Mouse (Mus musculus) A20 (cell line): ENCODE data around the gene Gdap1l1.

Experiments
- DNase-seq: peaks from one replicate; pipeline ENCODE4 v3.0.0-alpha.2; 2011; ENCODE audit warnings: low read depth, low spot score

Gdap1l1 gene

DNA sequence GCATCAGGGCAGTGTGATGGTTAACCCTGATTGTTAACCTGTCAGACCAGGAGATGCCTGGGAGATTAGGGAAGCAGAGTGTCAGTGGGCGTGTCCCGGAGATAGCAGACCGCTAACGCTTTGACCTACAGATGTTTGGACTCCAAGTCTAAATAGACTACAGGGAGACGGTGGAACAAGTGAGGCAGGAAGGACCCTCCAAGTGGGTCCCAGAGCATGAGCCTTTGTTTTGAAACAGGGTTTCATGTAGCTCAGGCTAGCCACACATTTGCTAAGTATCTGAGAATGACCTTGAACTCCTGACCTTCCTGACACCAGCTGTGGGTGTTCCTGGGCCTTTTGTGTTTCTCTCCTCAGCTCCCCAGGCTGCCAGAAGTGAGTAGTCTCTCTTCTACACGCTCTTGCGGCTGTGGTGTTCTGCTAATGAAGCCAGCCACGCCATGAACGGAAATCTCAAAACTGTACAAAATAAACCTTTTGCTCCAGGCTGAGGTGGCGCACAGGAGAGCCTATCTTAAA, 25.0 kb downstream of the Gdap1l1 start:
- DNase-seq, result no peak

DNA sequence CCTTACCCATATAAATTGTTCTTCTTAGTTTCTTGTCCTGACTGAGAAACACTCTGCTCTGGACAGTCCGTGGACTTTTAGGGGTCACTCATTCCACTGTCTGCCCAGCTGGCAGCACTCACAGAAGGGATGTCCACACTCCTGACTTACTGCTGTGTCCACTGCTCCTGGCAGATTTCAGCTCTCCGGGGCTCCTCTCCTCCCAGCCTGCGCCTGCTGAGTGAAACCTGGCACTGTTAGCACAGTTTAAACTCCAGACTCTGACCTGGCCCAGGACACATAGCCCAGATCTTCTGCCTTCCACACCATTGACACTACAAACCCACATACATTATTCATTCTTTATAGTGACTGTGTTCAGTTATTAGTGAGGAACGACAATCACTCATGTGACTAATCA, 25.7 kb downstream of the Gdap1l1 start:
- no peak for DNase-seq

DNA sequence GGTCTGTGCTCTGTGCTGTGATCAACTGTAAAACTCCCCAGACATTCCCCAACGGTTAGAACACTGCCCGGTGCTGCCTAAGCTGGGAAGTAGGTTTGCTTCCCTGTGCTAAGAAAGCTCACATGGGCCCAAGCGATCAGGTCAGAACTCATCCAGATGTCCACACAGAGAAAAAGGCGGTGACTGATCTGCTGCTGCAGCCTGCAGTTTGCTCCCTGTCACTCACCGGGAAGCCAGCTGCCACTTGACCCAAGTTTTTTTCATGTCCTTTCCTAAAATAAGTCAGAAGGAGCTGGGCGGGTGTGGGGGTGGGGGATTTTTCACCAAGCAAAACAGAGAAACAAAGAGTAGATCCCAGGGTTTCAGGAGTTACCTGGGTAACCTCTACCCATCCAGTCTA, 26.3 kb downstream of the Gdap1l1 start:
- DNase-seq, result no peak

DNA sequence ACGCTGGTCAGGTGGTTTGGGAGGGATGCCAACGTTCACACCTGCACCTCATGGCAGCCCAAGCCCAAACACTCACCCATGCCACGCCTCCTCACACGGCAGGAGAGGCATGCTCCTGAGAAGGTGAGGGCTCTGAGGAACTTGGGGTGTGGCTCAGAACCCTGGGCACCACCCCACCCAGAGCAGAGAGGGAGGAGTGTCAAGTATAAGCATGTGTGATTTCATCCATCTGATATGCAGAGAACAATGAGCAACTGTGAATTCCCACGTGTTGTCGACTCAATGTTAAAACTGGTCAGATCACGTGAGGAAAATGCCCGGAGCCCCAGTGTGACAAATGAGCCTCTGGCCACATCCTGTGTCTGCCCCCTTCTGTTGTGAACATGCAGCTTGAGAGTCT, 28.5 kb downstream of the Gdap1l1 start:
- DNase-seq, result no peak

DNA sequence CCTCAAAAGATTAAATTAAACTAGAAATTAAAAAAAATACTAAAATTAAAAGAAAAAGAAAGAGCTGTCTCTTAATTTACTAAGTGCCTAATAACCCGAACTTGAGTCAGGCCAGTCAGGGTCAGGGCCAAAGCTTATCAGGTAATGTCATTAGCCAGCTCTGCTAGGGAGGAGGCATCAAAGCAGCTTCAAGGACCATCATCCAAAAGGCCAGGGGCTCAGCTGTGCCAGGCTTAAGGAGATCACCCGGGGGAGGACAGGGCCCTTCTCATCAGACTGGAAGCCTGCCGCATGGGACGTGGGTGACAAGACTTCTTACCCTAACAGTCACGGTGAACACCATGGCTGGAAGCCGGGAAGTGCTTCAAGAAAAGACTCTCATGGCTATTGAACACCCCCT, 29.3 kb downstream of the Gdap1l1 start:
- no peak for DNase-seq

DNA sequence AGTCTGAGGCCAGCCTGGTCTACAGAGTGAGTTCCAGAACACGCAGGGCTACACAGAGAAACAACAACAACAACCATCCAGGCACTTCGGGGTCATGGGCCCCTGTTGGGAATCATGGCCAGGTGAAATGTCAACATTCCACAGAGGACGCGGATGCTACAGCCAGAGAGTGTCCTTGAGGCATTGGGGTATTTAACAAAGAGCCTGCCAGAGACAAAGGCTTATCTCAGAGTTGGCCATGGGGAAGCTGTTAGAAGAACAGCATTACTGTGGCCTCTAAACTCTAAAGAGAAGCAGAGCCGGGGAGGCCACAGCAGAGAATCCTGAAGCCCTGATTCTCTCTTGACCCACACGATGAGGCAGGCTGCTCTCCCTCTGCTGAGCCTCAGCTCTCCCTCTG, 30.6 kb downstream of the Gdap1l1 start:
- no peak for DNase-seq

DNA sequence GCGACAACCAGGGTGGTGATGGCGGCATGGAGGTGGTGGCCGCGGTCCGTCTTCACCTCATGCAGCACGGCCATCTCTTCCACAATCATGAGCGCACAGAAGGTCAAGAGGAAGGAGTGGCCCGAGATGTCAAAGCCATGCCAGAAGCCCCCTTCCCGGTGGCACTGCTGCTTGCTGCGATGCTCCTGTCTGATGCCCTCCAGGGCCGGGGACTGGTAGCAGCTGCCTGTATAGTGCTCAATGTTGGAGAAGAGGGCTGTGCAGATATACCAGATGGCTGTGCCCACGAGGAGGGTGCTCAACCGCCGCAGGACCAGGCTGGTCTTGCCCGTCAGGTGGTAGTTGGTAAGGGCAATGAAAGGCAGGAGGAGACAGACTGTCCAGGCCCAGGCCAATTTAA, 31.4 kb downstream of the Gdap1l1 start:
- DNase-seq, result no peak

DNA sequence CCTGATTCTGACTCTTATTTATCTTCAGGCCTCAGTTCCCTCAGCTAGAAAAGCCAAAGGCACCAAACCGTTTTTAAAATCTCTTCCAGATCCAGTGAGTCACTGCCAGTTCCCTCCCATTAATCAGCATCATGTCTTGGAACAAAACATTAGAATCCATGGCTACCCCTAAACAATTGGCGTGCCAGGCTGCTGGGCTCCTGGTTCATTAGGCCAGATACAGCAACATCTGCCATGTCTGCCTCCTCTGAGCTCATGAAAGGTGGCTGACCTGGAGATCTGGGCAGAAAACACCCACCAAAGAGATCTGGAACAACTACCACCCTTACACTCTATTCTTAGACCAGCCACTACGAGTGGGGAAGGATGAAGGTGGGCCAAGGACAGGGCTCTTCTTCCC, 32.9 kb downstream of the Gdap1l1 start:
- DNase-seq, result no peak

DNA sequence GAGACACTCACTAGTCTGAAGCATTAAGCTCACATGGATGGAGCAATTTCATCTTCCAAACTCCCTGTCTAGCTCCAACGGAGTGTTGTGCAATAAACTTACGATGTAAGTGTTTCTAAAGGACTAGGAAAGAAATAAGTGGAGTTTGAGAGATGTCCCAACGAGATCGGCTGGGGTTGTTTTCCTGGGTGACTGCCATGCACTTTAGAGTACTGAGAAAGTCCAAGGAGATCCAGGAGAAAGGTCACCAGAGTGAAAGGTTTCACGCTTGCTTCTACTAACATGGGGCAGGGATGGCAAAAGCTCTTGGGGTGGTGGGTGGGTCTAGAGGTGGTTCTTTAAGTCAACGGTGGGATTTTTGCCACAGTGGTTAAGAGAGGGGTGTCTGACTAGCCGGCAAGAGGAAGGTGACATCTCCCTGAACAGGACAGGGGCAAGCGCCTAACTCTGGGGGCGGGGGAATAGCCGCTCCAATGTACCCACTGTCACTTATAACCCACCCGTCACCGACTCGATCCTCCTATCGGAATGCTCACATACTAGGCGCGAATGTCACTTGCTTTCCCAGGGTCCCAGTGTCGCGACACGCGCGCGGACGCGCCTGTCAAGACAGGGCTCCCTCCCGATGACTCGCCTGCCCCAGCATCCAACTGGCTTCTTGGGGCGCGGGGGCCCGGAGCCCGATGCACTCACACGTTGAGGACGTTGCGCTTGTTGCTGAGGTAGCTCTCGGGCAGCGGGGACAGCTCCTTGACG, 33.6 kb downstream of the Gdap1l1 start:
- DNase-seq, result no peak

DNA sequence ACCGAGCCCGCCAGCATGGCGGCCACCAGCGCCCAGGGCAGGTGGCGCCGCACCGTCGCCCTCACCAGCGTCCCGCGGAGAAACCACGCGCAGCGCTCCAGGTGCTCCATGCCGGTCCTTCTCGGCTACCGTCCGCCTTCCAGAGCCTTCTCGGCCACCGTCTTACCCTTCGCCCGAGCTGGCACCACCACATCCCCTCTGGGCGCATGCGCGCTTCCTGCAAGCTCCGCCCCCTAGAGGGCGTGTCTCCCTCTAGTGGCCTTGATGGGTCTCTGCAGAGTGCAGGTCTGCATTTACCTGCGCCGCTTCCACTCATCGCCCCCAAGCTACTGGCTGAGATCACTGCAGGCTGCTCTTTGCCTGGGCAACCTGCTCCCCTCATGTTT, 34.2 kb downstream of the Gdap1l1 start, which contains the start of gene Fitm2:
Fitm2 (minus strand) TSS at position 164 of the 386 bp plus-strand sequence.
- DNase-seq, result peak; percentile 99

DNA sequence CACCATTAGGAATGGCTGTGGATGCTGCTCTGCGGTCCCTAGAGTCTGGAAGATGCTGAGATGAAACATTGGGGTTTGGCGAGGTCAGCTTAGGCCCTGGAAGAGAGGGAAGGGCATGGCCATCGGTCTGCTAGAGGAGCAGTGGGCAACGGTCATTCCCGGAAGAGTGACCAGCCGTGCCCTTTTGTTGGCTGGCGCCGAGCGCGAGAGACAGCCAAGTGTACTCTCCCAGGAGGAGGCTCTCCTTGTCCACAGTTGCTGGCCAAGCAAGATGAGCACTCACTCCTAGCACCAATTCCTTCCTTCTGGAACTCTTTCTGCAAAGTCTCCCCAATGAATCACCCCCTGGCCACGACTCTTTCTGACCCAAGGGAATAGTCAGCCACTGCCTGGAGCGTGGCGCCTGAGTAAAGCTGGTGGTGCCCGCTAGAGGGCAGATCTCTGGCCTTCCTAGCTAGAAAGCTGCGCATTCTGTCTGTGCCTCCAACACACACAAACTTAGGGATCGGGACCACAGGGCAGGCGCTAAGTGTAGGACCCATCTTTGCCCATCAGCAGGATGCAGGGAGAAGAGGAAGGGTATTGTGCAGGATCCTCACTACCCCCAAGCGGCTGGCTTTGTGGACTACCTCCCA, 42.0 kb downstream of the Gdap1l1 start:
- no peak for DNase-seq

DNA sequence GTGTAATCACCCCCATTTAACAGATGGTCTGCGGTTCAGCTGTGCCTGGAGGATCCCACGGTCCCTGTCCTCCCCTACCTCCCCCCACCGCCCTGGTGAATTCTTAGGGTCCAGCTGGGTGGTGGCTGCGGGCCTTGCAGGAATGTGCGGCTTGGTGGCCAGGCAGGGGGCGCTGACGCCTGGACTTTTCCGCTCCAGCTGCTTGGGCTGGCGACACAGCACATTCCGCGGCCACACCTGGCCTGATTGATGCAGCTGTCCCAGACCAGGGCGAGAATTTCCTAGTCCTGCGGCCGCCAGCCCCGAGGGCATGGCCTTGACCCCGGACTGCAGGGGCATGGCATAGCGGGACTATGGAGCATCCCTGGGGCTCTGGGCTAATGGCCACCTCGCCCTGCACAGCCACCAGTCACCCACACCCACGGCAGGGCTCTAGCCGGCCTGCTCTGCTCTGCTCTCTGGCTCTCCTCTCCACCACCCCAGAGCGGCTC, 43.3 kb downstream of the Gdap1l1 start:
- DNase-seq, result no peak

DNA sequence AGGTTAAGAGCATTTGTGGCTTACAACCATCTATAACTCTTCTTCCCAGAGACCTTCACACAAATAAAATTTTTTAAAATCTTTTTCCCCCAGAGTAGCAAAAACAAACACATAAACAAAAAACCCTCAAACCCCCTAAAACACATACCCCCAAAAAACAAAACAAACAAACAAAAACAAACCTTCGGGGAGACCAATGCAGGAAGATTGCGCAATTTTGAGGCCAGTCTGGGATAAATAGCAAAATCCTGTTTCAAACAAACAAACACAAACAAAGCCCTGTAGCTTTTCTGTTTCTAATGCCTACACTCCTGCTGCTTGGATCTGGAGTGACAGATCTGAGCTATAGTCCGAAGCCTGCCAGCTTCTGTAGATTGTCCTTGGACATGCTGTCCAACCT, 49.1 kb downstream of the Gdap1l1 start:
- no peak for DNase-seq

DNA sequence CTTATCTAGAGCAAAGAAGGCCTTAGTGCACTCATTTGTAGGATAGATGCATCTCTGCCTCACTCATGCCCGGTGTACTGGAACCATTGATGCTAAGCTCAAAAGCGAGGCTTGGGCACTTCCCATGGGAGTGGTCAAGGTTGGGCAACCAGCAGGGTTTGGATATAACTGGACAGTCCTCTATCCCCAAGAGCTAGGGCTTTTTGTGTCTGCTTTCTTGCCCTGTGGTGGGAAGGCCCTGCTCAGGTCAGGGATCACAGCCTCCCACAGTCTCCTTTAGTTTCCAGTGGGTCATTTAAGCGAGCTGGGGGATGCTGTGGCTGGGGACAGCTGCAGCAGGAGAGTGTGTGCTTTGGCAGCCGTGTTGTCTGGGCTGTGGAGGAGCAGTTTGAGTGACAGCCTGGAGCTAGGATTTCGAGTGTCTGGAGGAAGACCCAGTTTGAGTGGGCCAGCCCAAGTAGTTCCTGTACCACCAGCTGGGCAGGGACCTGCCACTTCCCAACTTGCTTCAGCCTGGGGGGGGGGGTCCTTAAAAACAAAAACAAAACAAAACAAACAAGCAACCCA, 51.5 kb downstream of the Gdap1l1 start:
- no peak for DNase-seq

DNA sequence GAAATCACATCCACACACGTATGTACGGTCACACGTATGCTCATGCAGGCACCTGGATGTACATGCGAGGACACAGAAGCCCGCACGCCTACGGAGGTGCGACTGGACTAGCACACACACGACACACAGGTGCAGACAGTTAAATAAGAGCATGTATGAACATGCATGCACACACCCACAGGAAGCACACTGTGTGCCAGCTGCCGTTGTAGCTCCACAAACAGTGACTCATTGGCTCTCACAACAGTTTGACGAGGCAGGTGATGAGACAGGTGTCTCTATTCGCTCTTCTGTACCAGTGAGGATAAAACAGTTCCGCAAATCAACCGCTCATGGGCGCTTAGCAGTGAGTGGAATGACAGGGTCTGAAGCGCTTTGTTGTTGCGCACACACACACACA, 52.4 kb downstream of the Gdap1l1 start:
- DNase-seq, result no peak

DNA sequence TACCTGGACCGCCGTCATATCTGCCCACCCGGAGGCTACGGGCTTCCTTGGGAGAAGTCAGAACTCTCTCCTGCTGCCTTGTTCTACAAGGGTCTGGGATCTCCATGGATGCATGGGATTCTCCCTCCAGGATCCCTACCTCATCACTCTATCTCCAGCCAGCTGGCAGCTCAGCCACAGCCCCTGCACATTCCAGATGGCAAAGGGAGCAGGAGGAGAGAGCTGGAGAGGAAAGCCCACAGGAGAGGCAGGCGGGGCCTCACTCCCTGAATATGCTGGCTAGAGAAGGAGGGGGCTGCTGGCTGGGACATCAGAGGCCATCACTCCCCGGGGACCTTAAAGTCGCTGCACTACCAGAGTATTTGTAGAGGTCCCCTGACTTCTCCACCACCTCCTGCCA, 53.1 kb downstream of the Gdap1l1 start:
- no peak for DNase-seq

DNA sequence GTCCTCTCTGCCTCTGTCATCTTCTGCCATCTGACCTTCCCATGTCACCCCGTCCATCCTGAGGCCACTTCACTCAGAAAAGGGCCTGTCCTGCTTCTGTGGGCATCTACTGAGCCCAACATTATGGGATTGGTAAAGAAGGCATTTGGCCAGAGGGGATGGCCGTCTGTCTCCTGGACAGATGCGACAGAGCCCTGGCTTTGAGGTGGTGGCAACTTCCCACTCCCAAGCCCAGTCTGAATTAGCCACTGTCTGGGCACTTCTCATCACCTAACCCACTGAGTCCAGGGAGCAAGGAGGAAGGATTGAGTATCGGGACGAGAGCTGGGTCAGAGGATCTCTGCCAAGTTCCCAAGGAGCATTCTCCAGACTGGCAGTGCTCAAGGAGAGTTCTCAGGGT, 53.7 kb downstream of the Gdap1l1 start, which contains the start of gene R3hdml:
R3hdml (plus strand) TSS at position 301 of the 400 bp plus-strand sequence.
- no peak for DNase-seq

DNA sequence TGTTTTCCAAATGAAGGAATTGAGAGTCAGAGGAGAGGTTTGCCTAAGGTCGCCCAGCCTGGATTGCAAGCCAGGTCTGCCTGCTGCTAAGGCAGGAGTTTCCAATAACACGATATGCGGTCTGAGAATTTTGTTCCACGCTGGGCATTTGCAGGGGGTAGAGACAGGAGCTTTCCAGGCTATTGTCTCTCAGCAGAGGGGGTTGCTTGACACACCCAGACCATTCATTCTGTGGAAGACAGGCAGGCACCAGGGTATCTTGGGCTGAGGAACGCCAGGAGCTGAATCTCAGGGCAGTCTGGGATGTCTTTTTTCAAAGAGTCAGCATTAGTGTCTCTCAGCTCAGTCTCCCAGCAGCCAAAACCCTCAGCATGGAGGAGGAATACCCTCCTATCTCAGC, 54.8 kb downstream of the Gdap1l1 start:
- no peak for DNase-seq

DNA sequence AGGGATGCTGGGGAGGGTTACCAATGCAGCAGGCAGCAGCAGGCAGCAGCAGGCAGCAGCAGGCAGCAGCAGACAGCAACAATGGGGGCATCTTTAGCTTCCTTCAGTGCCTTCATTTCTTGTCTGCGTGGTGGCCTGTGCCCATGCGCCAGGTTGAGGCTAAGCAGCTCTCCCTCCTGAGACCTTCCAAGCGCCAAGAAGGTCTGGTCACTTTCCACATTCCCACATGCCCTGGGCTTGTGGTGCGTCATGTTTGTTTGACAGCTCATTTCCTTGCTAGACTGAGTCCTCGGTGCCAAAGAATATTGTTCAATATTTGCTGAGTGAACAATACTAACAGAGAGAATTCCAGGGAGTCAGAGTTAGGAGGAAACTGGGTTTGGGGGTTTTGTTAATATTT, 55.7 kb downstream of the Gdap1l1 start:
- no peak for DNase-seq

DNA sequence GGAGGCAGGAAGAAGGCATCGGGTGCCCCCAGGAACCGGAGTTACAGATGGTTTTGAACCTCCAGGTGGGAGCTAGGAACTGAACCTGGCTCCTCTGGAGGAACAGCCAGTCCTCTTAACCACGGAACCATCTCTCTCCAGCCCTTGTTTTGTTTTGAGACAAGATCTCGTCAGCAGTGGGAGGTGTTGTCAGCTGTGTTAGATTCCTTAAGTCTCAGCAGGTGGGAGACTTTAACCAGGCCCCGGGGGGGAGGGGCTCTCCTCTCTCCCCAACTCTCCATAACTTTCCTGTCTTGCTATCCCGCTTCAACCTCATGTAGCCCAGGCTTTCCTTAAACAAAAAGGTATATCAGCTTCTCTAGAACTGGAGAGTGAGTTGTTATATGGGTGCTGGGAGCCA, 56.2 kb downstream of the Gdap1l1 start:
- no peak for DNase-seq

DNA sequence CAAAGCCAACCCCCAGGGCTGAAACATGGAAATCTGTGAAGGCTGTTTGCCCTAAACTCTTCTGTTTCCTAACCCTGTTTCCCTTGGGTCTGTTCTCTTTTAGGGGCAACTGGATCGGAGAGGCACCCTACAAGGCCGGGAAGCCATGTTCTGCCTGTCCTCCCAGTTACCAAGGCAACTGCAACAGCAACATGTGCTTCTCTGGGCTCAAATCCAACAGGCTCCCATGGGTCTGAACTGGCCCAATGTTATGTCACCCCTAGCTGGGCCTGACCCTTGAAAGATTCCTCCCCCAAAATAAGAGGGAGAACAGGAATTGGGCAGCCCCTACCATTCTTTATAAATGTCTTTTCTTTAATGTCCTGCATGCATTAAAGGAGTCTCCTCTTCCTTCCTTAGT, 63.9 kb downstream of the Gdap1l1 start:
- no peak for DNase-seq

DNA sequence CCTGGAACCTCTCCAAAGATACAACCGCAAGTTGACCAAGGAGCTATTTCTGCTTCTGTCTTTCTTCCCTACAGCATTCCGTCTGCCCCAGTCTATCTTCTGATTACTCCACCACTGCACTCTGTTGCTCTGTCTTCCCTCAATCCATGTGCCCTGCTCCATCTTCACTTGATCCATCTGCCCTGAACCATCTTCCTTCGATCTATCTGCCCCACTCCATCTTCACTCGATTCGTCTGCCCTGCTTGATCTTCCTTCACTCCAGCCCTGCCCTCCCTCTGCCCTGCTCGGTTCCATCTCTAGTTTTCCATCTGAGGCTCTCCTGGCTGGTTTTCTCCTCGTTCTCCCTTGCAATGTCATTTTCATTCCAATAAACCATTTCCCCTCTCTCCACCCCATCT, 64.9 kb downstream of the Gdap1l1 start:
- no peak for DNase-seq
